19 mouse cellular contexts compared by ENCODE assay signal in the genomic region with DNA sequence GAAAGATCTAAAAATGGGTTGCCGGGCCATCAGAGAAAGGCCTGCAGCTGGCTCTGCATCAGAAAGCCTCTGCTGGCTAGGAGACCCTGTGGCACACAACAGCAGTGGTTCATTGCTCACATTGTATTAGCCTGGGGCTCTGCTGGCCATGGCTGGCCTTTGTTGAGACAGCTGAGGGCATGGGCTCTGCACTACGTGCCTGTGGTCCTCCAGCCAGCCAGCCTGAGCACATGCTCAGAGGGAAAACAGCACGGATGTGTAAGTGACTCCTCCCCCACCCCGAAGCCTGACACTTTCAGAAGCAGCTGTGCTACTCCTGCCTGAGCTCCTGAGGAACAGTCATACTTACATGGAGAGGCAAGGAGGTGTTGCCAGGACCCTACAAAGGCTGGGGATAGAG. TPM values are rescaled to one million over a fixed set of nuclear protein-coding genes. Genes with fewer than 3 reads are reported as not detected.
A peak's percentile ranks its signal among the peaks of the same experiment; 100 is the strongest.
DNase-seq lines count a peak whose midpoint lies in the region; ATAC-seq and TF ChIP-seq lines count a peak whose summit lies in the region.
"Had no signal": no experiment of that assay in that cellular context is flagged by ENCODE, and none has a peak within 500 bp of the region (broad histone marks: within the 10 kb centered on the region; RNA-seq: fewer than 3 reads in every experiment).

No protein-coding gene starts in this region.

- no peak for TF ChIP-seq CTCF in brain, embryonic 14.5 days (IDR thresholded peaks at IDR 0.05; ENCODE audit: borderline replicate concordance, extremely low read depth, insufficient read depth, insufficient read length)

- no peak for ATAC-seq in forebrain, embryonic 15.5 days (replicated peaks)

- no peaks in the 10 kb centered on the region for H3K36me3 ChIP-seq in forebrain, embryonic 10.5 days (replicated peaks)
- H3K36me3 ChIP-seq in forebrain, embryonic 15.5 days, result no peaks in the 10 kb centered on the region
- H3K36me3 ChIP-seq: embryonic facial prominence, embryonic 15.5 days; heart, embryonic 15.5 days; hindbrain, embryonic 15.5 days; limb, embryonic 13.5 days; stomach, embryonic 15.5 days had no signal

- H3K27me3 ChIP-seq in forebrain, embryonic 10.5 days (ENCODE audit: poor library complexity, severe bottlenecking), result peaks cover 32% of the 10 kb centered on the region
- H3K27me3 ChIP-seq in forebrain, embryonic 15.5 days, result no peaks in the 10 kb centered on the region
- H3K27me3 ChIP-seq: embryonic facial prominence, embryonic 15.5 days; hindbrain, embryonic 15.5 days; stomach, embryonic 15.5 days had no signal

- 50% methylated on average over 4 of the region's 4 CpGs for WGBS in forebrain, embryonic 10.5 days
- 38% methylated on average over 4 of the region's 4 CpGs for WGBS in forebrain, embryonic 15.5 days

- no peak for TF ChIP-seq POLR2A in brain, embryonic 14.5 days (IDR thresholded peaks at IDR 0.05; ENCODE audit: borderline replicate concordance, extremely low read depth, insufficient read depth, insufficient read length, poor library complexity, severe bottlenecking)

- peak overlapping the region; percentile 59; the same call in 1 of the 2 replicates for H3K27ac ChIP-seq in forebrain, embryonic 10.5 days
- H3K27ac ChIP-seq in forebrain, embryonic 15.5 days (replicated peaks), result no peak overlapping the region
- H3K27ac ChIP-seq: embryonic facial prominence, embryonic 15.5 days; heart, embryonic 15.5 days; hindbrain, embryonic 15.5 days; layer of hippocampus, adult 2 months; limb, embryonic 13.5 days; stomach, embryonic 15.5 days had no signal

- H3K4me3 ChIP-seq in forebrain, embryonic 10.5 days, result no peak overlapping the region
- no peak overlapping the region for H3K4me3 ChIP-seq in forebrain, embryonic 15.5 days
- H3K4me3 ChIP-seq: embryonic facial prominence, embryonic 15.5 days; heart, embryonic 15.5 days; hindbrain, embryonic 15.5 days; layer of hippocampus, adult 2 months; limb, embryonic 13.5 days; stomach, embryonic 15.5 days had no signal

- DNase-seq in forebrain, embryonic 10.5 days (ENCODE audit: extremely low spot score, low spot score), result no peak
- DNase-seq in left cerebral cortex, postnatal 25 days (ENCODE audit: low spot score in 2 of 2), result peak; percentile 4 to 39
- no peak for DNase-seq in left cerebral cortex, postnatal 4 days
- DNase-seq in brain, embryonic 14.5 days (ENCODE audit: low read depth), result peak; percentile 27
- peak; percentile 44 for DNase-seq in retina, embryonic 14.5 days (ENCODE audit: low spot score)
- DNase-seq in heart, adult 18-20 months, result no peak
- no peak for DNase-seq in adrenal gland, postnatal 14 days
- DNase-seq: adrenal gland, adult 2 months; cerebellum, adult 9-11 months; lung, adult 2 months; thymus, postnatal 25 days had no signal

- H3K9me3 ChIP-seq in forebrain, embryonic 10.5 days, result no peaks in the 10 kb centered on the region
- H3K9me3 ChIP-seq in forebrain, embryonic 15.5 days, result no peaks in the 10 kb centered on the region
- H3K9me3 ChIP-seq: embryonic facial prominence, embryonic 15.5 days; heart, embryonic 15.5 days; hindbrain, embryonic 15.5 days; limb, embryonic 13.5 days; stomach, embryonic 15.5 days had no signal

- H3K4me2 ChIP-seq in forebrain, embryonic 15.5 days (replicated peaks), result no peak overlapping the region
- H3K4me2 ChIP-seq: embryonic facial prominence, embryonic 15.5 days; heart, embryonic 15.5 days; hindbrain, embryonic 15.5 days; limb, embryonic 13.5 days; stomach, embryonic 15.5 days had no signal

- H3K9ac ChIP-seq in forebrain, embryonic 15.5 days (replicated peaks), result no peak overlapping the region
- H3K9ac ChIP-seq: embryonic facial prominence, embryonic 15.5 days; heart, embryonic 15.5 days; hindbrain, embryonic 15.5 days; limb, embryonic 13.5 days; stomach, embryonic 15.5 days had no signal

- H3K4me1 ChIP-seq in forebrain, embryonic 10.5 days, result peaks cover 18% of the 10 kb centered on the region
- no peaks in the 10 kb centered on the region for H3K4me1 ChIP-seq in forebrain, embryonic 15.5 days
- H3K4me1 ChIP-seq: heart, embryonic 15.5 days; stomach, embryonic 15.5 days had no signal

- intact Hi-C loops in left cerebral cortex, postnatal 25 days (cut with DNase I), result no loop called here
- intact Hi-C loops in left cerebral cortex, postnatal 4 days (cut with DNase I), result no loop called here

RNA-seq across cellular contexts. Expression of gene Cpz, which starts 46.0 kb away (rescaled TPM):
- polyA plus RNA-seq in forebrain, embryonic 10.5 days (2016; fragmentation: Nextera tagmentation; extraction: Ambion mirVana), result 4.6 and 5.3 TPM in 2 replicates
- 1.2 and 1.6 TPM in 2 replicates for polyA plus RNA-seq in forebrain, embryonic 15.5 days (2015; fragmentation: Nextera tagmentation; extraction: Ambion mirVana)
- under 1 TPM; 0.16 to 0.39 TPM for total RNA-seq in left cerebral cortex, postnatal 25 days (2021)
- total RNA-seq in left cerebral cortex, postnatal 4 days (2021), result 1 to 10 TPM; 1.9 to 3.3 TPM
- 2.3 and 4.4 TPM in 2 replicates for polyA plus RNA-seq in brain, embryonic 14.5 days (2012; rRNA removed)
- total RNA-seq in heart, adult 18-20 months (2021), result under 1 TPM; 0.22 to 0.41 TPM
- total RNA-seq in adrenal gland, postnatal 14 days (2021), result 4.6 and 5.3 TPM in 2 replicates
- total RNA-seq: layer of hippocampus, adult 2 months; megakaryocyte, adult 5-6 weeks had no signal

Comparison
In these comparisons a context has a peak if more than half of its experiments do, and no peak if none do; other contexts are left out.
1. DNase-seq: peak in left cerebral cortex, postnatal 25 days (2 of 2), brain, embryonic 14.5 days (single experiment) and retina, embryonic 14.5 days (single experiment); none in forebrain, embryonic 10.5 days (single experiment), left cerebral cortex, postnatal 4 days (single experiment), heart, adult 18-20 months (0 of 2) and adrenal gland, postnatal 14 days (single experiment).